Mouse (Mus musculus) left cerebral cortex, postnatal 10 days (tissue): ENCODE measurements at regions not wholly inside any gene's neighbourhood (a gene's known extent, or its start where the extent isn't known, plus 50 kb on each side); places are given as distances from the start of the nearest gene placed in this dataset.

ENCODE experiments used
- DNase-seq, 2 experiments: peaks; one replicate each; pipeline ENCODE4 v3.0.0; 2021 to 2022; ENCODE audit warnings: low spot score in 2 of 2, mixed read lengths in 1 of 2; ENCODE audit errors: extremely low spot score in 1 of 2
- intact Hi-C: fragments of 180-260 bp; cut with DNase I; formaldehyde crosslinking; loops from one replicate; pipeline ENCODE4 v1.15.1; 2025

DNA sequence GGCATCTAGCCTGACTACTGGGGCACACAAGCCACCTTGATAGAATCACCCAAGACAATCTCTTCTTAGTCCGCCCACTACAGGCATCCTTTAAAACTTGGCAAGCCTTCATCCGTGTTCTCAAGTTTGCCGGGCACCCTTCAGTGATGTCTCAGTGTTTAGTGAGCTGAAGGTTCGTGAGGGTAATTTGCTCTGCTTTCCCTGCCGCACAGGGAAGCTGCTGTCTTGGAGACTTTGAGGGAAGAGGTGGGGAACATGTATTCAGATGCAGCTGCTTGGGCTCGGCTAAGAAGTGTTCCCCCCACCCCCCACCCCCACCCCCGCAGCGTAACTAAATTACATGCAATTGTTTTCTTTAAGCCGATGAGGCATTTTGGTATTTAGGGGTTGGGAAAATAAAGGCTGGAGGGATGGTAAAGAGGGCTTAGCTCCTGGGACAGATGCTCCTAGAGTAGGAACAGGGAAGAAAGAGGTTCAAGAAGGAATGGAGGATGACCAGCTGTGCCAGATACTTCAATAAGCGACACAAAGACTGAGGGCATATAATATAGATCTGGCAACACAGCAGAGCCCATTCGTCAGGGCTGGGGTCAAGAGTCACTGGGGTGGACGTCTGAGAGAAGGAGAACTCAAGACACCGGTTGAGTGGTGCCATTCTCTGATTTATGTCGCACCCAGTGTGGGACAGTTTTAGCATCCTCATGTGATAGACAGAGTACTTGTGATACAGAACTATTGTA is 172.4 kb upstream of the Krr1 start:
- DNase-seq = no peak
- intact Hi-C loops = no loop called here

DNA sequence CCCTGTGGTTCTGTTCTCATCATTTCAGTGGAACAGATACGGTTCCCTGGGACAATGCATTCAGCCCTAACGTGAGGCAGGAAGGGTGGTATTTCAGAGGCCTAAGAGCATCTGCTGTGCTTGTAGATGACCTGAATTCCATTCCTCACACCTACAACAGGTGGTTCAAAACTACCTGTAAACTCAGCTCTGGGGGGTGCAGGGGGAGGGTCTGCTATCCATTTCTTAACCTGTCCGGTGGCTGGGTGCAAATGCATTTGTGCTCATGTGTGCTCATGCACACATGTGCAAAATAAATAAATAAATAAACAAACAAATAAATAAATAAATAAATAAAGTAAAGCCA is 171.9 kb upstream of the Krr1 start:
- DNase-seq = no peak
- intact Hi-C loops = no loop called here

GRCm38 (mm10) chr10:111801021-111801793 is 171.3 kb upstream of the Krr1 start:
- no peak for DNase-seq
- intact Hi-C loops = no loop called here

DNA sequence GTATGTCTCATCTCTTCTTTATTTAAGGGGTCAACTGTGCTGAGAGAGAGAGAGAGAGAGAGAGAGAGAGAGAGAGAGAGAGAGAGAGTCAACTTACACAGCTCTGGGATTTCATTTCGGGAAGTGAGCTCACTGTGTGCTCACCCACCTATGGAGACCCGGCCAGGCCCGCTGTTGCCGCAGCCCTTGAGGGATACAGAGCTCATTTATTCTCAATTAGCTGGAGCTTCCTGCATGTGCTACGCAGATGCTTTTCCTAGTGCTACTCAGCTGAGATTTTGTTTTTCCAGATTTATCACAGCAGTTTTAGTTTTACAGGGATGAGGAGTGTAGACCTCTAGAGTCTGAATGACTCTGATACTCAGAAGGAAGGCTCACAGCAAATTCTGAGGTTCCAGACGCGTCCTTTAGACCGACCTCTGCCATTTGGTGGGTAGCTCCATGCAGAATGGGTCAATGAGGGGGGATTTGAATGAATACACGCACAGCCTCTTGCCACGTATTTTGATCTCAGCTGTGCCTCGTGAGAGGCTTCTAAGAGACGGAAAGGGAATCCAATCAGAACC is 170.6 kb upstream of the Krr1 start:
- DNase-seq = no peak
- intact Hi-C loops = no loop called here

DNA sequence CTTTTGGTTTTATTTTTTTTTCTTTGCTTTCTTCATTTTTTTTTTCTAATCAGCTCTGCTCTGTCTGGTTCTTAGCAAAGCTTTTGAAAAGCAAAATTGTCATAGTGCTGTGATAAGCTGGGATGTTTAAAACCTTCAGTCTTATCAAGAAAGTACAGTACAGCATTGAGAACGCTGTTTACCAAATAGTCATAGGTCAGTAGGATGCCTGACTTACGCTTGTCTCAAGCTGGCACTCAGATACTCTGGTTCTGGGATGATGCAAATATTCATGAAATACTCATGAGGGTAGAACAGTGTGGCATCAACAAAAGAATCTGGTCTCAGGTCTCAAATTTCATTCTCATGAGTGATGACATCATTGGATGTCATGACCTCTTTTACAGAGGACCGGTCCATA is 166.1 kb upstream of the Krr1 start:
- intact Hi-C loops = no loop called here
- DNase-seq = no peak

GRCm38 (mm10) chr10:111806916-111807315 is 165.5 kb upstream of the Krr1 start:
- intact Hi-C loops = no loop called here
- no peak for DNase-seq

- no peak for DNase-seq
- intact Hi-C loops = no loop called here
Observed at GRCm38 (mm10) chr10:111813736-111814135, 158.7 kb upstream of the Krr1 start.

DNA sequence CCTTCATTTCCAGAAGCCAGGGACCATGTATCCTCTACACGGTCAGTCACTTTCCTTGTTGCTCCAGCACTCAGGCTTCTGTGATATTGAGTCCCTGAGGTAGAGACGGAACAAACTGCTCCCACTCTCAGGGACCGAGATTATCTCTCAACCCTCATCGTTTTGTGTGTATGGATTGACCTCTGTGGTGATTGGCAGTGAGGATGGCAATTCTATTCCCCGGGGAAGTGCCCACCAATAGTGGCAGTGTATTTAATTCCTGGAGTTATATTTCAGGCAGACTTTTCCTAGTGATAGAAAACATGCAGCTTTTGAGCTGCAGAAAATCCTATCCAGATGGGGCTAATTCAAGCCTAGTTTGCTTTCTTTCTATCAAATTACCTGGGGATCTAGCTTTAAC is 157.8 kb upstream of the Krr1 start:
- DNase-seq = no peak
- intact Hi-C loops = no loop called here

GRCm38 (mm10) chr10:111815160-111815559 is 157.3 kb upstream of the Krr1 start:
- intact Hi-C loops = no loop called here
- DNase-seq = no peak

- DNase-seq = no peak
Observed at GRCm38 (mm10) chr10:111815821-111816599, 156.5 kb upstream of the Krr1 start.

GRCm38 (mm10) chr10:111819755-111820451 is 152.6 kb upstream of the Krr1 start:
- DNase-seq = no peak
- intact Hi-C loops = no loop called here

More at GRCm38 (mm10) chr10:111815821-111816599, 156.5 kb upstream of the Krr1 start:
- intact Hi-C loops = no loop called here

DNA sequence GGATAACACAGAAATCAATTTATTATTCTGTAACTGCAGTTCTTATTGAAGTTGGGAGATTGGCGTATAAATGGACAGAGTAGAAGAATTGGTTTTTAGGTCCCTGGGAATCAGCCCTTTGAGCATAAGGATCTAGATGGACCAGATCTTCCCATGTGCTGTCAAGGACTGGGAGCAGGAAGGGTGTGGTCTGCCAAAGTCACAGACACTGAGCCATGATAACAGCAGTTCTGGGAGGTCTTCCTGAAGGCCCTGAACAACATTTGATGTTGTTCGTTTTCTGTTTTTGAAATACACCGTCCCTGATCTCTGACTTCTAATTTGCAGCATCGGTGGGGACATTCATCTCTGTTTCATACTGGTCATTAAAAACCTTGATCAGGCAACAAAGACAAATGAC is 147.6 kb upstream of the Krr1 start:
- DNase-seq = no peak

DNA sequence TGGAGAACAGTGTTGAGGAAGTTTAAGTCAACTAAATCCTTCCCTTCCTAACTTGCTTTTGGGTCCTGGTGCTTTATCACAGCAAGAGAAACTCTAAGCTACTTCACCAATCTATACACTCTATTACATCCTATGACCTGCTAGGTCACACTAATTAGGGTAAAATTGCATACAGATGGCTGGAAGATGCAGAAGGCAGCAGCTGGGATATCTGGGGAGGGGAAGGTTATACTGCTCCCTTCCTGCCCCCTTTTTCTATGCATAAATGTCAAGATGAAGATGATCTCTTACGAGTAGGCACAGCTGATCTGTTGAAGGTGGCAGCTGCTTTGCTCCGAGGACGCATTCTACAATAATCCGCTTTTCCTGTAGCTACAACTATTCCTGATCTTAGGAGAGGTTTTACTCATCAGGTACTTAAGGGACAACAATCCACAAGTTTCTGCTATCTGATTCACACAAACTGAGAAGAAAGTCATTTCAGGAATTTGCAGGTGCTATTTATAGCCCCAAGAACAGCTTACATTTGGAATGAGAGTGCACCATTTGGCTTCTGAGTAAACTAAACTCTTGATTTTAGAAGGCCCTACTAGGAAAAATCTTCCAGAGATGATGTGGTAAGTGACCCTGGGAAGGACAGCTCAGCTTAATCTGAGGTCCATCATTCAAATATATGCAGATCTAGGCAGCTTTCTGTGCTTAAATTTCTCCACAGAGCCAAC is 146.3 kb upstream of the Krr1 start:
- intact Hi-C loops = no loop called here
- no peak for DNase-seq

More for the DNA sequence above, 147.6 kb upstream of the Krr1 start:
- intact Hi-C loops = no loop called here

DNA sequence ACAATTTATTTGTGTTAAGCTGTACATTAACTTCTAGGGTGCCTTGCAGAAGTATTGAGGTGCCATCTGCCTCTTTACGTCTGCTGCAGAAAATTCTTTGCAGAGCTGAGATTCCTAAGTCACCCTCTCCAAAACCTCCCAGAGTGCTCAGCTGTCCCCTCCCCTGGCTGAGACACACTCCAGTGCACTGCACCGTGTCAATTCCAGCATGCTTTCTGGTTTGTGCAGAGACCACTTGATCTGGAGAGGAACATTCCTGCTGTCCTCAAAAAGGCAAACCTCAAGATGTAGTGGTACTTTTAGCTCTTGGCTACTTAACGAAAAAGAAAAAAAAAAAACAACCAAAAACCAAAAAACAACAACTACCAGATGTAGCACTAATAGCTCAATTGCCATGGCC is 145.2 kb upstream of the Krr1 start:
- DNase-seq = no peak
- intact Hi-C loops = no loop called here

DNA sequence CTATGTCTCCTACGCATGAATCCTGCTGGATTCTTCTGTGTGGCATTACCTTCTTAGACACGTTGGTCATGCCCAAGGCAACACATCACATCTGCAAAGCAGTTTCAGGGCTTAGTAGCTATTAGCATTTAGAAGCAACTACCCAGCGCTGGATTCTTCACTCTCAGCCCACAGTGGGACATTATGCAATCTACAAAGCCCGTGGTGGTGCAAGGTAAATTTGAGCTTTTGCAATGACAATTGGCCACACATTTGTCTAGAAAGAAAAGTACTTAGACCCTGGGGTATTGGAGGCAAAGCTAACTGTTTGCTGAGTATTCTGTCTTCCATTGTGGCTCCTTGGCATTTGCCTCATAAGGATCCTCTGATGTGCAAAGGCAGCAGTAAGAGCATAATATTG is 144.5 kb upstream of the Krr1 start:
- intact Hi-C loops = no loop called here
- no peak for DNase-seq

- no peak for DNase-seq
- intact Hi-C loops = no loop called here
Observed at GRCm38 (mm10) chr10:111828610-111829009, 143.9 kb upstream of the Krr1 start.

GRCm38 (mm10) chr10:111829291-111829690 is 143.2 kb upstream of the Krr1 start:
- intact Hi-C loops = no loop called here
- DNase-seq = no peak

GRCm38 (mm10) chr10:111831105-111831504 is 141.4 kb upstream of the Krr1 start:
- no peak for DNase-seq
- intact Hi-C loops = no loop called here
